Mouse (Mus musculus) heart, postnatal 14 days (tissue): ENCODE measurements around the gene Olfr69. TPM values are rescaled to one million over a fixed set of nuclear protein-coding genes. Genes with fewer than 3 reads are reported as not detected.
"Not testable (repeated sequence)": the region's sequence is repeated elsewhere in the genome, so short reads cannot be mapped to it uniquely, and the experiment has no call there.

ENCODE experiments used
- DNase-seq, 2 experiments: peaks; one replicate each; pipeline ENCODE4 v3.0.0; 2021 to 2022
- intact Hi-C: fragments of 180-260 bp; cut with DNase I; formaldehyde crosslinking; loops from one replicate; pipeline ENCODE4 v1.15.1; 2025
- total RNA-seq, 2 experiments: library from RNA; stranded (reverse); gene quantifications; 2 replicates each; pipeline ENCODE4 v1.2.3; 2021

Gene Olfr69
- total RNA-seq, 2 experiments from 2014 or later: not detected

DNA sequence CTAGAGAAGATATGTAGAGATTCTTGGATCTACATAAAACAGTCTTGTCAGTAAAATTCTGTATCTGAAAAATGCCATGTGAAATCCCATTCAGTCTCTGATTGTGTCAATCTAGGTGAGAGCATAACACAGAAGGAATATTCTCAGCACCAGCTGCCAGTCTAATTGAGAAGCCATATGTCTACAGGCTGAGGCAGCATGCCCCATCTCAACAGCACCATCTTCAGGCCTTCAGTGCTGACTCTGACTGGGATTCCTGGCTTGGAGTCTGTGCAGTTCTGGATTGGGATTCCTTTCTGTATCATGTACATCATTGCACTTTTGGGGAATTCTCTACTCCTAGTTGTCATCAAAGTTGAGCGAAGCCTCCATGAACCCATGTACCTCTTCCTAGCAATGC is 55.0 kb downstream of the Olfr69 start:
- intact Hi-C loops, DNase-seq: not testable (repeated sequence)

Other genes with a start within 250 kb of the Olfr69 start
- gene Olfr612, start 228.9 kb downstream of the Olfr69 start, total RNA-seq: not detected
- gene Olfr613, start 223.5 kb downstream of the Olfr69 start, total RNA-seq: not detected
- not detected for gene Olfr615, start 215.5 kb downstream of the Olfr69 start, total RNA-seq
- gene Olfr616, start 202.5 kb downstream of the Olfr69 start, total RNA-seq: not detected
- gene Olfr617, start 198.5 kb downstream of the Olfr69 start, total RNA-seq: not detected
- gene Olfr618, start 181.5 kb downstream of the Olfr69 start, total RNA-seq: not detected
- gene Olfr619, start 171.0 kb downstream of the Olfr69 start, total RNA-seq: not detected
- not detected for gene Olfr620, start 159.1 kb downstream of the Olfr69 start, total RNA-seq
- not detected for gene Olfr622, start 128.9 kb downstream of the Olfr69 start, total RNA-seq
- gene Olfr623, start 107.9 kb downstream of the Olfr69 start, total RNA-seq: not detected
- gene Olfr624, start 100.4 kb downstream of the Olfr69 start, total RNA-seq: not detected
- gene Olfr625-ps1, start 88.9 kb downstream of the Olfr69 start, total RNA-seq: not detected
- not detected for gene Olfr243, start 56.9 kb downstream of the Olfr69 start, total RNA-seq
- not detected for gene Olfr628, start 41.2 kb downstream of the Olfr69 start, total RNA-seq
- gene Olfr629, start 26.7 kb downstream of the Olfr69 start, total RNA-seq: not detected
- gene Olfr630, start 14.3 kb downstream of the Olfr69 start, total RNA-seq: not detected
- gene Olfr68, start 8.1 kb upstream of the Olfr69 start, total RNA-seq: not detected
- not detected for gene Olfr67, start 20.2 kb upstream of the Olfr69 start, total RNA-seq
- gene Hbb-bt, start 42.4 kb upstream of the Olfr69 start, total RNA-seq: 1,000 to 10,000 TPM; 2,822 to 3,799 TPM
- gene Hbb-bs, start 56.5 kb upstream of the Olfr69 start, total RNA-seq: over 10,000 TPM; 24,882 to 31,010 TPM
- gene Hbb-bh2, start 68.9 kb upstream of the Olfr69 start, total RNA-seq: not detected
- gene Hbb-bh1, start 71.6 kb upstream of the Olfr69 start, total RNA-seq: not detected
- gene Hbb-y, start 81.6 kb upstream of the Olfr69 start, total RNA-seq: not detected
- not detected for gene Olfr66, start 114.7 kb upstream of the Olfr69 start, total RNA-seq
- gene Olfr64, start 122.9 kb upstream of the Olfr69 start, total RNA-seq: not detected
- not detected for gene Olfr65, start 131.9 kb upstream of the Olfr69 start, total RNA-seq
- not detected for gene Olfr631, start 157.2 kb upstream of the Olfr69 start, total RNA-seq
- gene Olfr632, start 162.8 kb upstream of the Olfr69 start, total RNA-seq: not detected
- not detected for gene Olfr633, start 172.8 kb upstream of the Olfr69 start, total RNA-seq
- not detected for gene Olfr635, start 199.6 kb upstream of the Olfr69 start, total RNA-seq
- gene Olfr638, start 227.2 kb upstream of the Olfr69 start, total RNA-seq: not detected
- gene Olfr639, start 245.7 kb upstream of the Olfr69 start, total RNA-seq: not detected